Mouse (Mus musculus) liver (tissue): ENCODE data around the gene 4921517D22Rik.
A peak's percentile ranks its signal among the peaks of the same experiment; 100 is the strongest.

Experiments
- DNase-seq: peaks from one replicate; pipeline ENCODE4 v3.0.0-alpha.2; 2020; ENCODE audit warnings: mixed read lengths

4921517D22Rik gene

DNA sequence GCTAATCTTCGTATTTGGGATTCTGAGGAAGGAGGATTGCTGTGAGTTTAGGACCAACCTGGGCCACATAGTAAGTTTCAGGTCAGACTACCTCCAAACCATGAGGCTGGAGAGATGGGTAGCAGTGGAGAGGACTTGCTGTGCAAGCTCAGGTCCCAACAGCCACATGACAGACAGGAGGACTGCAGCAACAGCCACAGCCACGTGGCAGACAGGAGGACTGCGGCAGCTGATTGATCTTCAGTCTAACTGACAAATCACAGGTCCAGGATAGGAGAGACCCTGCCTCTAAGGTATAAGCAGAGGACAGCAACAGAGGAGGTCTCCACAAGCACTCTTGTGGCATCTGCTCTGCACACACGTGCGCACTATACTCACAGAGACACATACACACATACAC is 36.1 kb downstream of the 4921517D22Rik start:
- DNase-seq: no peak

- DNase-seq: no peak
These were observed 36.9 kb downstream of the 4921517D22Rik start for GRCm38 (mm10) chr13:59656975-59657388.

- DNase-seq: no peak
These were observed 37.5 kb downstream of the 4921517D22Rik start for GRCm38 (mm10) chr13:59656316-59656832.

DNA sequence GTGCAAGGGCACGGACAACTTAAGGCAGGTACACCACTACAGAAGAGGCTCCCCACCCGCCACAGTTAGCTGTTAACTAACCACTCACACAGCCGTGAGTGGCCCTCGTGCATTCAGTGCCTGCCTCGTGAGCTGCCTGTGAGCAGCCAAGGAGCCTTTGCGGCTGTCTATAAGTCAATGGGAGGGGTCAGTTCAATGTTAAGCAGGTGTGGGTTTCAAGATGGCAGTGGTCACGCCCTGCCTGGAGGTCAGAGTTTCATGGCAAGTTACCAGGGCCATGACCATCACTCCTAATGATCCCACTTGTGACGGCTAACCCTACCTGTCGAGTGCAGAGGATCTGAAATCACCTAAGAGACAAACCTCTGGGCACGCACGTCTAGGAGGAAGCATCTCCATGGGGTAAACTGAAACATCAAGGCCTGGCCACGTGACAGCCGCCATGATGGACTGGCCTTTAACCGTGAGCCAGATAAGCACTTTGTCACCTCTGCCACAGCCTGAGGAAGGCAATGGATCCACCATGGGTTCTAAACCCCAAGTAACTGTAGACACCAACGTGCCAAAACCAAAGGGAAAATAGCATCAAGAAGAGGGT is 38.1 kb downstream of the 4921517D22Rik start:
- DNase-seq: no peak

GRCm38 (mm10) chr13:59654465-59654864 is 39.4 kb downstream of the 4921517D22Rik start:
- DNase-seq: no peak

DNA sequence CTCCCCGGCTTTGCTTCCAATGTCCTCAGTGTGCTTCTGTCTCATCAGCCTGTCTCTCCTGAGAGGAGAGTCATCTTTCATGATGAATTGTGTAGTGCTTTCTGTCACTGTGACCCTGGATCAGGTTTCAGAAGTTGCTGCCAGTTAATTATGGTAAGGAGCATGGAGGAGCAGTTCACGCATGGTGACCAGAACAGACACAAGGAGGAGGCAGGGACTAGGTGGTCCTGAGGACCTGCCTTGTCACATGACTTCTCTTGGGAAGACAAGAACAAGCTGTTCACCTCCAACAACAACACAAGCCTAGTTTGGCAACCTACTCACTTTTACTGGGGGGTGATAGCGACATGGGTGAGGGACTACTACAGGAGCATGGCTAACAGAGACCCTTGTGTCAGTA is 40.8 kb downstream of the 4921517D22Rik start:
- DNase-seq: no peak

GRCm38 (mm10) chr13:59652651-59653050 is 41.3 kb downstream of the 4921517D22Rik start:
- DNase-seq: no peak

GRCm38 (mm10) chr13:59649781-59650180 is 44.1 kb downstream of the 4921517D22Rik start:
- no peak for DNase-seq

DNA sequence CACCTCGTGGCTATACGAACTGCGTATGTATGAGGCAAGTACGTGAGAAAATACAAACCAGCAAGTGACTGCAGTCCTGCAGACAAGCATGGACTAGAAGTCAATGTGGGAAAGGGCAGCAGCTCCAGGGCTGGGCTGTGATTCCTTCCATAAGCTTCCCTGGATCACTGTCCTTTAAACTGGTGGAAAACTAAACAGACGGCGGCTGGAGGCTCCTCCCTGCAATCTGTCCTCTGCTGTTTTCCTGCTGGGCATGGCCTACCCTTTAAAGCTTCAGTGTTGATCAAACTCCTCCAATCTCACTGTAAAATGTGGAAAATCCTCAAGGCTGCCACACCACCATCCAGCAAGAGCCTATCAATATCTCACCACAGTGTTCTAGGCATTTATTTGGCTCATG is 45.3 kb downstream of the 4921517D22Rik start:
- no peak for DNase-seq

GRCm38 (mm10) chr13:59647484-59647883 is 46.4 kb downstream of the 4921517D22Rik start:
- DNase-seq: no peak

GRCm38 (mm10) chr13:59646674-59647244 is 47.1 kb downstream of the 4921517D22Rik start:
- DNase-seq: no peak

GRCm38 (mm10) chr13:59645491-59645890 is 48.4 kb downstream of the 4921517D22Rik start:
- DNase-seq: no peak

DNA sequence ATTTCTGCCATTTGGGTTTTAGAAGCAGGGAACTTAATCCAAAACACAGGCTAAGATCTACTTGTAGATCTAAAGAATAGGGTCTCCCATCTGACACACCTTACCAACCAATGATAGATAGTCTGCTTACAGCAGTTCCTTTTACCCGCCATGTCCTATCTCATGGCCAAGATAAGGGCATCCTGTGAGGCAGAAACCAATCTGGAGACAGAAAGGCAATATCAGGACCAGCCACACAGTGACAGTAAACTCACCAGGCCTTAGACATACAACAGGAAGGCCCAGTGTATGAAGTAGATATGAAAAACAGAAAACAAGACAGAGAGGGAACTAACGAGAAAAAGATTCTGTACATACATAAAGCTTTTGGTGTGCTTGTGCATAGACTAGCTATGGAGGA is 51.1 kb downstream of the 4921517D22Rik start:
- DNase-seq: peak; percentile 61

DNA sequence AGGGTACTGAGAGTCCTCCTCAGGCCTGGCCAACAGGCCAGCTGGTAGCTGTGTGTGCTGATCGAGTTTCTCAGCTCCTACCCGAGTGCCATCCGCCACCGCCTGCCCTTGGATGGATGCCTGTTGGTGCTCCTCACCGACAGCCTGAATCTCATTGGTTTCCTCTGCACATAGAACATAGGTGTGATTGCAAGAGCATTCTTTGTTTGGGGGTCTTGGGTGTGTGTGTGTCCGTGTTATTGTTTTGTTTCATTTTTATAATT is 53.8 kb downstream of the 4921517D22Rik start:
- no peak for DNase-seq

GRCm38 (mm10) chr13:59639368-59640177 is 54.3 kb downstream of the 4921517D22Rik start:
- peak; percentile 44 for DNase-seq

DNA sequence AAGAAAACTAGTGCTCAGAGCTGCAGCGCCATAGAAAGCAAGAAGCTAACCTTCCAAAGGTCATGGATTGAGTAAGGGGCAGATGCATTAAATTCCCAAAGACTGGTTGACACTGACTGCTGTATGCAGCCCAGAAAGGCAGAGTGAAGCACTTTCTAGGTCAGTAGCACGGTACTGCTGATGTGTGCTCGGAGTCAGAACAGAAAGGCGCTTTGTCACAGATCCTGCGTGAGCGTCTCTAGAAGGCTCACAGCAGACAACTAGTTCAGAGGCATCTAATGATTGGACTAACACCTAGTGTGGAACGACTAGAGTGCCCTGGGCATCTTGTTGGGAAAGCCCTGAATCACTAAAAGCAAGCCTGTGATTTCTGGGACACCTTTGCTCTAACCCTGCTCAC is 56.1 kb downstream of the 4921517D22Rik start:
- DNase-seq: no peak
